Mouse (Mus musculus) A20 (cell line): ENCODE results near the gene Flcn.
"Not testable (repeated sequence)": the region's sequence is repeated elsewhere in the genome, so short reads cannot be mapped to it uniquely, and the experiment has no call there.

Source experiments
- DNase-seq: peaks from one replicate; pipeline ENCODE4 v3.0.0-alpha.2; 2011; ENCODE audit warnings: low read depth, low spot score

The Flcn gene

GRCm38 (mm10) chr11:59809670-59810474 lies at the start of gene Flcn:
Gene Flcn (minus strand): TSS chr11:59810016.
- peak; percentile 97 for DNase-seq

GRCm38 (mm10) chr11:59852865-59853264 lies 43.0 kb upstream of the Flcn start:
- no peak for DNase-seq

DNA sequence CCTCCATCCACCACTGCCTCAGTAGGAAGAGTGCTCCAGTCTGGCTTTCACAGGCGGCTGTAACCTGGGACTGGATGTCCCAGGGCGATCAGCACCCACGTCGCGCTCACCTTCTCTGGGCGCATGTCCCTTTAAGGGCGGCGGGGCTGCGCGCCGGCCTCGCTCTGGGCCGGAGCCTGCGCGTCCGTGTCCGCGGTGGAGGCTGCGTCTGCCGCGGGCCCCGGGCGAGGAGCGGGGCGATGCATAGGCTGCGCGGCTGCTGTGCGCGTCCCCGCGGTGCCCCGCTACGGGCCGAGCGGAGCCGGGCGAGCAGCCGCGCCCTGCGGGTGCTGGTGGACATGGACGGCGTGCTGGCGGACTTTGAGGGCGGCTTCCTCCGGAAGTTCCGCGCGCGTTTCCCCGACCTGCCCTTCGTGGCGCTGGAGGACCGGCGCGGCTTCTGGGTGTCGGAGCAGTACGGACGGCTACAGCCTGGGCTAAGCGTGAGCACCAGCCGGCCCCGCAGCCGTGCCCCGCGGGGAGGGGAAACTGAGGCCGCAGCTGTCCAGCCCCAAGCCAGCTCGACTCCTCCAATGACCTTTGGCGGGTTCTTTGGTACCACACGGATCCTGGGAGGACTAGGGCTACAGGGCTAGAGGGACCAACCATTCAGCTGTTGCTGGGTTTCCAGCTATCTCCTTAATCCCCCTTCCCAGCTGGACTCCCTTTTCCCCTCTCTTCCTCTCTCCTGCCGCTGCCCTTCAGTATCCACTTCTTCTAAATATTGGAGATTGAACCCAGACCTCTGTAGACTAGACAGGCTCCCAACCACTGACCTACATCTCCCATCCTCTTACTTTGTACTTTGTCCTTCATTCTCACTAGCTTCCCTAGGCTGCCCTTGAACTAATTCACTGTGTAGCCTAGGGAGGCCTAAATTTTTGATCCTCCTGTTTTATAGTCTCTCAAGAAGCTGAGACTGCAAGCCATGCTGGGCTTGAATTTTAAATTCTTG lies 38.4 kb upstream of the Flcn start:
- DNase-seq: peak; percentile 86

DNA sequence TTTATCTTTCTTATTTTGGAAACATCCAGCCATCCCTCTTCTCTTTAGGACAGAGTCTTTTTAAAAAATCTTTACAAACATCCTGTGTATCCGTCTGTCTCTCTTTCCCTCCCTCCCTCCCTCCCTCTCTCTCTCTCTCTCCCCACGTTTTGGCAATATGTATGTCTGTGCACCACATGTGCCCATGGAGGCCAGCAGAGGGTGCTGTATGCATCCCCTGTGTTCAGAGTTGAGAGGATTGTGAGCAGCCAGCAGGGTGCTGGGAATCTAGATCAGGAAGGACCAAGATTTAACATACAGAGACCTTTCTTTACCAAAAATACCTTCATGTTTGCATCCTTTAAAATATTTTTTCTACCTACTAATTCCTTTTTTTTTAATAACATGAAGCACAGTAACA lies 37.3 kb upstream of the Flcn start:
- peak; percentile 84 for DNase-seq

DNA sequence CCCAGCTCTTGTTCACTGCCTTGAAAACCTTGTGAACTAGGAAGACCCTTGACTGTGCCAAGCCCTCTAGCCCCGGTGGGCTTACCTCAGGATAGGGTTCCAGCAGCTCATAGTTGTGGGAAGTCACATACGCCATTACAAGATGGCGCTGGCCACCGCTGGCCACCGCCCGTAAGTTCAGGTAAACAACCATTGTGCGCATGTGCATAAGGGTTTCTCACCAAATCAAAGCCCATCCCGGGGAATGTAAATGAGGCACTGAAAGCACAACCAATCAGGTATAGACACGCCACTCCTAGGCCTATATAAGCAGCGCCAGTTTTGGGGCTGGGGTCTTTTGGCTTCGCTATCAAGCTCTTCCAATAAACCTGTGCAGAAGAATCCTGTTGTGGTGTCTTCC lies 36.5 kb upstream of the Flcn start:
- DNase-seq: no peak

GRCm38 (mm10) chr11:59839459-59840126 lies 29.8 kb upstream of the Flcn start, which contains the start of gene Cops3:
Gene Cops3 (minus strand): TSS chr11:59839838.
- DNase-seq: peak; percentile 98

- peak; percentile 98 for DNase-seq
Observed at GRCm38 (mm10) chr11:59839008-59839458, 29.2 kb upstream of the Flcn start, which contains the start of gene Nt5m. Gene Nt5m (plus strand): TSS chr11:59839447.

DNA sequence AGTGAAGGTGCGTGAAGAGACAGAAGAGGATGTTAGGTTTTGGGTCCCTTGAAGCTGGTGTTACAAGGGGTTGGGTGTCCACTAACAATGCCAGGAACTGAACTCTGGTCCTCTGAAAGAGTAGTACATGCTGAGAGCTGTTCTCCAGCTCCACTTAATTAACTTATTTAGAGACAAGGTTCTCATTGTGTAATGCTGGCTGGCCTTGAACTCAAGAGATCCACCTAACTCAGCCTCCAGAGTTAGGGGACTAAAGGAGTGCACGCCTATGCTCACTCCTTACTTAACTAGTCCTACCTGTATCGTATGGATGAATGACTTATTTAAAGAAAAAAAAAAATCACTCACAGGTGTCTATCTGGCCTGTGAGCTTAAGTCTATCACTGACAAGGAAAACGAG lies 28.6 kb upstream of the Flcn start:
- no peak for DNase-seq

GRCm38 (mm10) chr11:59837789-59838188 lies 28.0 kb upstream of the Flcn start:
- not testable (repeated sequence) for DNase-seq

DNA sequence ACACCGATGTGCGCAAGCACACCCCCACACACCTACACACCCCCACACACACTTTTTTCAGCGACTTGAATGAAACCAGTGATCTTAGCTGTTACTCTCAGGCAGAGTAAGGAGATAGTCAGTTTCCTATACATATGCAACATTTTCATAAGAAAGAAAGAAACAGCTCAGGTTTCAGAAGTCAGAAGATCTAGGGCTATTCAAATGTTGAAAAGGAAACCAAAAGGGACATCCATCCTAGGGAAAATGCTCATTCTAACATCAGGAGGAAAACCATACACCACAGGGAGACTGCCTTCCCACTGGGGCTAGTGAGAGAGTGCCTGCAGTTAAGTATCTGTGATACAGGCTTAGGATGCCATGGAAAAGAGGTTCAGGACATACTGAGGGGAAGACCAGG lies 11.8 kb upstream of the Flcn start:
- no peak for DNase-seq

DNA sequence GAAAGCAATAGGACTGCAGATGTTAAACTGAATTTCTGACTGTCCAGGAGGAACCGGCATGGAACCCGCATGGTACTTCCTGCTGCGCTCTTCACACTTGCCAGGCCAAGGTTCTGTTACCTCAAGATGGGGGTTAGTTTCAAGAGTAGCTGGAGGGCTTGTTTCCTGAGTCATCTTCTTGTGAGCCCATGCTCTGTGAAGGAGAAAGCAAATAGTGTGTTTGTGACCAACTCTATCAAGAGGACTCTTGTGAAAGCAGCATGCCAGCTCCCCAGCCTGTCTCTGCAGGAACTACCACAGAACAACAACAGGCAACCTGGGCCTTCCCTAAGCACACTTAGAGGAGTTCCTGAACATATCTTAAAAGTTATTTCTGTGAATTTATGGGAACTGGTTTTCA lies 8.1 kb upstream of the Flcn start:
- DNase-seq: no peak

GRCm38 (mm10) chr11:59815482-59816065 lies 5.8 kb upstream of the Flcn start:
- no peak for DNase-seq

- no peak for DNase-seq
Observed at GRCm38 (mm10) chr11:59814936-59815335, 5.1 kb upstream of the Flcn start.

DNA sequence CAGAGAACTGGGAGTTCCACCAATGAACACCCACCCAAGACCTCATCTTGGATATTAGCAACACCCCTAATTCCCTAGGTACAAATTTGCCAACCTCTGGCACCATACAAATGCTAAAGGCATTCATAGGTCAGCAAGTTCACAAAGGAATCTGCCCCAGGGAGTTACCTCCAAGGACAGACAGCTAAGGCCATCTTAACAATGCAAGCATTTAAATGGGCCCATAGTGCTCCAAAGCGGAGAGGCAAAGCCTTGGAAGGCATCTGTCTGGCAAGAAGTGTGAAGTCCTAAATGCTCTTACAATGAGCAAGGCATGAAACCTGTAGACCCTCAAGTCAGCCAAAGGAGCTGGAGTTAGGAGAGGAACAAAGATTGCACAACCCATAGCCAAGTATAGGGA lies 4.5 kb upstream of the Flcn start:
- DNase-seq: no peak

GRCm38 (mm10) chr11:59813276-59813675 lies 3.5 kb upstream of the Flcn start:
- no peak for DNase-seq

DNA sequence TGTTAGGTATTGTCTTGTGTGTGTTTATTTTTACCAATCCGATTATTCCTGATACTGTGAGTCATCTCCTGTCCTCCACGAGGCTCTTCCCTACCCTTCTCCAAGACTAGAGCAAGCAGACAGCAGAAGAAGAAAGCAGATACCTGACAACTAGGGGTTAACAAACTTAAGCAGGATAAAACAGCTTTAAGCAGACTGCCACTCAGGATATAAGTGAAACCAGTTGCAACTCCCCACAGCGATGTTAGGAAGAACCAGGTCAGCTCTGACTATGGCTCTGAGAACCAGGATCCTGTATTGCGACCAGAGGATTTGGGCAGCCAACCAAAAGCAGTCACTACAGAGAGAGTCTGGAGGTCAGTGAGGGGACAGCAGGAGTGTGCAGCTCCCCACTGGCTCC lies 1.4 kb upstream of the Flcn start:
- DNase-seq: peak; percentile 20

DNA sequence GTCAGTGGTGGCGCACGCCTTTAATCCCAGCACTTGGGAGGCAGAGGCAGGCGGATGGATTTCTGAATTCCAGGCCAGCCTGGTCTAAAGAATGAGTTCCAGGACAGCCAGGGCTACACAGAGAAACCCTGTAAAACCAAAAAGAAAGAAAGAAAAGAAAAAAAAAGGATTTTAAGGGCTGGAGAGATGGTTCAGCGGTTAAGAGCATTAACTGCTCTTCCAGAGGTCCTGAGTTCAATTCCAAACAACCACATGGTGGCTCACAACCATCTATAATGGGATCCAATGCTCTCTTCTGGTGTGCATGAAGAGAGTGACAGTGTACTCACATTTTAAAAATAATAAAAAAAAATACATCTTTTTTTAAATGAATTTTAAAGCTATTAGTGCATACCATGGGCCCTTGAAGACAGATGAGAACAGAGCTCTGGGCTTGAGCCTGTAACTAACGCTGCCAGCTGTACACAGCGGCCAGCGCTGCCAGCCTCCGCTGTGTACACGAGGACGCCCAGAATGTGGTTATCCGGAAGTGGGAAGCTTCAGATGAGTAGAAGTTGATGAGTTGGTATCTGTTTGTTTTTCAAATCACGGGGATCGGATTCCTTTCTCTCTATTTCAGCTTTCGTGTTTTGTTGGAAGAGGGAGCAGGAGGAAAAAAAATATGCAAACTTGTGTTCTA lies 803 bp upstream of the Flcn start:
- DNase-seq: peak; percentile 79

DNA sequence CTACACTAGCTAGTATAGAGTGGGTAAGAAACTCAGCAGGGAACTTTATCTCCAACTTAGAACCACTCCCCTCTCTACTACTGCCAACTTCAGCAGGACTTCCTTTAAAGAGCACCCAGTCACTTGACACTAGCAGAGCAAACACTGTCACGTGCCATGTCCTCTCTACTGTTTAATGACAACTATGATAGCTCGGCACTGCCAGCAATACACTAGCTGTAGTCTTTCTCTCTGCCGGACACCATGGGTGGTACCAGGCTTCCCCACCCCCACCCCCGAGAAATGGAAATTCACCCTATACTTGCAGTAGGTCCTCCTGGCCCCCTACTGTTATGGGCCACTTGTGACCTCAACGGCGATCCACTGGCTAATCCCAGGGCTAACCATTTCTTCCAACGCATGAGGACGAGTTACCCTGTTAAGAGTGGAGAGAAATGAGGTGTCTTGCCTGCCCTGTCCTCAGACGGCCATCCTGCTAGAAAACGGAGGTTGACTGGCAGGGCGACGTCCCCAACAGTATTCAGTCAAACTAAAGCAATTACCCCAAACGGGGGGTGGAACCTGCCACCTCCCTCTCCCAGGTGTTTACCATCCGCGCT lies 646 bp downstream of the Flcn start:
- DNase-seq: no peak

DNA sequence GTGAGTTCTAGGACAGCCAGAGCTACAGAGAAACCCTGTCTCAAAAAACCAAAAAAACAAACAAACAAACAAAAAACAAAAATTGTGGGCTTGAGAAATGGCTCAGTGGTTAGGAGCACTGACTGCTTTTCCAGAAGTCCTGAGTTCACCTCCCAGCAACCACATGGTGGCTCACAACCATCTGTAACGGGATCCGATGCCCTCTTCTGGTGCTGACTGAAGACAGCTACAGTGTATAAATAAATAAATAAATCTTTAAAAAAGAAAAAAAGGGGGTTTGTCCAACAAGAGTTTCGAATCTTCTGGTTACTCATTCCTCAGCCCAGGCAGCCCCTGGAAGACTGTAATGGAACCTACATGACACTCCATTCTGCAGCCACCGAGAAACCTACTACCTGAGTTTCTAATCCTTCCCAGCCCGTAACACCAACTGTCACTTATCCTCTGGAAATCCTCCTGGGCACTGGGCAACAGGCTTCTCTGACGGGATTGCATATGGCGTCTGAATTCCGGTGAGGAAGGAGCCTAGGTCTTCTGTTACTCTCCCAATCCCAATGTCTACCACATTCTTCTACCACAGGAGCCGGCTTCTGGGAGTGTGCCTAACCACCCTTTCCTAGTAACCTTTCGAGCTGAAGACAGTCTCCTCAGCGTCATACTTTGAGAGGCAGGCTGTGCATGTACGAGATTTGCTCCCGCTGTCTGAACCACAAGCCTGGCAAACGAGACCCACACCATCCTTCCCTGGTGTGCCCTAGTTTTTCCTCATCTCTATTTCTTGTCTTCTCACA lies 1.5 kb downstream of the Flcn start:
- DNase-seq: no peak

GRCm38 (mm10) chr11:59805656-59806055 lies 4.2 kb downstream of the Flcn start:
- no peak for DNase-seq
